Mouse (Mus musculus): Measurements from ENCODE around the gene Cacng1.

Cacng1 gene

GRCm38 (mm10) chr11:107707897-107708610, 8.3 kb downstream of the Cacng1 start:
- DNase-seq (ENCODE audit: low read depth), result no peak

GRCm38 (mm10) chr11:107705476-107706074, 10.7 kb downstream of the Cacng1 start:
- DNase-seq (ENCODE audit: low read depth), result no peak

- DNase-seq (ENCODE audit: low read depth), result no peak
Measured at GRCm38 (mm10) chr11:107705060-107705459, 11.3 kb downstream of the Cacng1 start.

- no peak for DNase-seq (ENCODE audit: low read depth)
Measured at GRCm38 (mm10) chr11:107703272-107704134, 12.8 kb downstream of the Cacng1 start.

GRCm38 (mm10) chr11:107699967-107700366, 16.4 kb downstream of the Cacng1 start:
- DNase-seq (ENCODE audit: low read depth), result no peak

DNA sequence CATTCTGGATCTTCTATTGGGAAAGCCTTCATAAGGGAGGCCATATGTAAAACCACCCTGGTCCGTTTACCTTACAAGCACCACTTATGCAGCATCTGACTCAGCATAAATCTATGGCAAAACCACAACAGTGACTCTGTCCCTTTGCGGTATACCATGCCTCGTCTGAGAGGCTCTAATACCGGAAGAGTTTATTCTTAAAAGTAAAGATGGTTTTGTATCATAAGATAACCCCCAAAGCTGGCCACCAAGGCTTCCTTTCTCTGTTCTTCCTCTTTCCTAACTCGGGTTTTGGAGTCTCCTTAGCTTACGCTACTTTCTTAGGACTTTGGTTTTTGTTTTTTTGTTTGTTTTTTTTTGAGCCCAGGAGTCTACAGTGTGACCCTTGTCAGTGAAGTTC, 23.0 kb downstream of the Cacng1 start:
- no peak for DNase-seq (ENCODE audit: low read depth)

DNA sequence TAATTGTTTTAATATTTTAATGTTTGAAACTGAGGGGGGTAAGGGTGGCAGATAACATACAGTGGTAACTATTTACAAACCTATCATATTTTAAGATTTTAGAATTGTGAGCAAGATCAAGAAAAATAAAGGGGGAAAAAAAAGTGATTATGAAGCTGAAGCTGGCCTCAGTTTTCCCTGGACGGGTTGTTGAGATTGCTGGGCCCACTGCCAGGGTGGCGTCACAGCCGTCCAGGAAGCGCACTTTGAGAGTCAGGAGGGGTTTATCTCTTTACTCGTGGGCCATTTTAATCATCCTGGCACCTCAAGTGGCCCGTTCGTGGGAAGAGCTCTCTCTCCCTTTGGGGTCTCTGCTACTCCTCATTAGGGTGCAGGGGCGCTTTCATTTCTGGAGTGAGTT, 24.8 kb downstream of the Cacng1 start:
- no peak for DNase-seq (ENCODE audit: low read depth)

DNA sequence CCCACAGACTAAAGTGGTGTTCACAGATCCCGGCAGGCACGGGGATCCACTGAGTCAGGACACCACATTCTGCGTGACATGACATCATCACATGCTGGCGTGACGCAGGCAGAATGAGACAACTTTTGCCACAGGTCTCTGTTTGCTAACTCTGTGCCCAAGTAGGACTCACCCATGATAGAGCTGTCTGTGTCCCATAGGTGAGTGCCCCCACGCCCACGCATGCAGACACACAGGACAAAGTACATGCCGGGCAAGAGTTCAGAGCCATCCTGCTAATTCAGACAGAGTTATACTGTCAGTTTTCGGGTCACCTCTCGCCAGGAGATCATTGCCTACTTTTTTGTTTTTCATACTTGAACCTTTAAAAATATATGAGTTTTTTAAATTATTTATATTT, 27.8 kb downstream of the Cacng1 start:
- no peak for DNase-seq (ENCODE audit: low read depth)

DNA sequence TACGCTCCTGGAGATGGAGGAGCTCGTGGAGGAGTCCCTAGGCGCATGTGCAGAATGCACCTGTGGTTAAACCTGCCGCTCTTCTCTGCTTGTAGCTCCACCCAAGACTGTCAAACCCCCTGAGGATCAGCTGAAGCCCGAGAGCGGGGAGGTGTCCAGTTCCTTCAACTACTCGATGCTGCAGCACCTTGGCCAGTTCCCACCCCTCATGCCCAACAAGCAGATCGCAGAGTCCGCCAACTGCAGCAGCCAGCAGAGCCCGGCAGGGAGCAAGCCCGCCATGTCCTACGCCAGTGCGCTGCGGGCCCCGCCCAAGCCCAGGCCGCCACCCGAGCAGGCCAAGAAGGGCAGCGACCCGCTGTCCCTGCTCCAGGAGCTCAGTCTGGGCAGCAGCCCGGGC, 30.0 kb downstream of the Cacng1 start:
- DNase-seq (ENCODE audit: low read depth), result no peak

GRCm38 (mm10) chr11:107683544-107684465, 32.5 kb downstream of the Cacng1 start:
- DNase-seq (ENCODE audit: low read depth), result no peak

DNA sequence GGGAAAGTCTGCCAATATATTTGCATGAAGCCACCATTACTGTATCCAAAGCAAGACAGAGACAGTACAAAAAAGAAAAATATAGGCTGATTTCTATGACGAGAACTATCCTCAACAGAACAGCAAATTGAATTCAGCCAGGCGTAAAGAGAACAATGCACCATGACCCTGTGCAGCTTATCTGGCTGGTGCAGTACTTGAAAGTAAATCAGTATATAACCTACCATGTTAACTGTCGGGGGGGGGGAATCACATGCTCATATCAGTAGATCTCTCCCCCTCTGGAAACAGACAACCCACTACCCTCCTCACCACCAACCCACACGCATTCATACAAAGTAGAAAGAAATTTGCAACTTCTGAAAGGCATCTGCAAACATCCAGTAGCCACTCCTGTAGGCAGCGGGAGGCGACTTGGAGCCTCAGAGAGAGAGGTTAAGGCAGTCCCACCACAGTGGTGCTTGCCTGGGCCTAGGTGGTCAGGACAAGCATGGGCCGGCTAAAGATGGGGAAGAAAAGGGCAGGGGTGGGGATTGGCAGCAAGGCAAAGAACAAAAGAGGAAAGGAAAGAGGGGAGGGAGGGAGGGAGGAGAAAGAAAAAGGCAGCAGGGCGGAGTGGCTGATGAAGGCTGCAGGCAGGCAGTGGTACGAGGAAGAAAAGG, 33.5 kb downstream of the Cacng1 start:
- no peak for DNase-seq (ENCODE audit: low read depth)

- DNase-seq (ENCODE audit: low read depth), result no peak
Measured at GRCm38 (mm10) chr11:107676207-107676940, 39.9 kb downstream of the Cacng1 start.

DNA sequence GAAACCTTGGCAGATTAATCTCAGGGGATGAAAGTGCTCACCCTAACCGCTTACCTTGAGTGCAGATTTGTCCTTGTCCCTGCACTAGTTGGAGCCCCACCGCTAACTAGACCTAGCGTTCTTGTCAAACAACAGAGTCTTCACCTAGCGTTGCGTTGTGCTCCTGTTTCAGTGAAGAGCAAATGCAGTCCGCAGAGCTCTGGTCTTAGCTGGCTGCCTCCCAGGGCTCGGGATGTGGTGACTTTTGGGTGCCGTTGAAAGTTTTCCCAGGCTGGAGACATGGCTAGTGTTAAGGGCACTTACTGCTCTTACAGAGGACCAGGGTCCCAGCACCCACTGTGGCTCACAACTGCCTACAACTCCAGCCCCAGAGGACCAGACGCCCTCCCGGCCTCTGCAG, 41.1 kb downstream of the Cacng1 start:
- DNase-seq (ENCODE audit: low read depth), result no peak

GRCm38 (mm10) chr11:107674601-107675000, 41.7 kb downstream of the Cacng1 start:
- no peak for DNase-seq (ENCODE audit: low read depth)

- DNase-seq (ENCODE audit: low read depth), result no peak
Measured at GRCm38 (mm10) chr11:107674006-107674405, 42.3 kb downstream of the Cacng1 start.

- DNase-seq (ENCODE audit: low read depth), result no peak
Measured at GRCm38 (mm10) chr11:107668977-107669376, 47.3 kb downstream of the Cacng1 start.

GRCm38 (mm10) chr11:107668223-107668622, 48.1 kb downstream of the Cacng1 start:
- DNase-seq (ENCODE audit: low read depth), result no peak

DNA sequence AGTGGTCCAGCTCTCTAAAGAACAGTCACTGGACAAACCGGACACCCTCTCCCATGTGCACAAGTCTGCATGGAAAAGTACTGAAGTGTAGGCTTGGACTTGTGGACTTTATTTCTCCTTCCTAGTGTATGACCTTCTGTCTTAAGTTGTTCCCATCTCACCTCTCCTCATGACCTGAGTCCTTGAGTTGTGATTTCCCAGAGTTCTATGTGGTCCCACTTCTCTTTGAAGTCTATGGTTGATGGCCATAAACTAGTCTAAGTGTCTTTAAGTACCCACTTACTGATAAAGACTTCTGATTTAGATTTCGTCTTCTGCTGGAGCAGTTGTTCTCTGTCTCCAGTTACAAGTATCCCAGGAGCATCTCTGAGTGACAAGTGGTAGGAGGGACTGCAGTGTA, 48.8 kb downstream of the Cacng1 start:
- DNase-seq (ENCODE audit: low read depth), result no peak

DNA sequence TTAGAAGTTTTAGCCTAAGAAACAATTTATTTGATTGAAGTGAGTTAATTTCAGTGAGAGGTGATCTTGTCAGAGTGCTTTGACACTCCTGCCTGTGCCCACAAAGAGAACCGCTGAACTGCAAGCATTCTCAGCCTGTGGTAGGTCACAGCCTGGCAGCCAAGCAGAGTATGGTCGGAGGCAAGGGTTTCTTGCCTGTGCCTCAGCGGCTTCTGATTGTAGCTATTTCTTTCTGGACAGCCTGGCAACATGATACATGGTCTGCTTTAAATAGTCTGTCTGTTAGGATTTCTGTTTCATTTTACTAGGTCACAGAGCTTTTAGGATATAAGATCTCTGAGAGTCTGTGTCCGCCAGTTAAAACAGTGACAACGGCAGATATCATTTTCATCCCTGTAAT, 53.7 kb downstream of the Cacng1 start:
- DNase-seq (ENCODE audit: low read depth), result no peak

- DNase-seq (ENCODE audit: low read depth), result no peak
Measured at GRCm38 (mm10) chr11:107660452-107660851, 55.9 kb downstream of the Cacng1 start.

DNA sequence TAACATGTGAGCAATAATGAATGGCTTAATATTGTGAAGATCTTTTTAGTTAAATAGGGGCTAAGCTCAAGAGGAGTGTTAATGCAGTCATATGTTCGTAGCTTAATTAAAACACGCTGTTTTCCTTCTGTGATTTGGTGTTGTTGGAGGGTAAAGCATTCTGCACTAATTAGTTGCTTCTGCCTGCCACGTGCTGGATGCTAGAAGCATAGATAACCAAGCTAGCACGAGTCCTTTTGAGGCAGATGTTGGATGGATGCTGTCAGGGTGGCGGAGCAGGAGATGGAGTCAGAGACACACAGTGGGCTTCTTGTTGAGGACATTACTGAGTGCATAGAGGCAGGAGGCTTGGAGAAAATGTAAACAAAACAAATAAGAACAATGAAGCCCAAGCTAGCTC, 59.2 kb downstream of the Cacng1 start:
- no peak for DNase-seq (ENCODE audit: low read depth)
